Mouse (Mus musculus) lung, postnatal 14 days (tissue): ENCODE measurements at regions not wholly inside any gene's neighbourhood (a gene's known extent, or its start where the extent isn't known, plus 50 kb on each side); places are given as distances from the start of the nearest gene placed in this dataset.
A peak's percentile ranks its signal among the peaks of the same experiment; 100 is the strongest.

Source experiments
- DNase-seq: peaks from one replicate; pipeline ENCODE4 v3.0.0; 2021

DNA sequence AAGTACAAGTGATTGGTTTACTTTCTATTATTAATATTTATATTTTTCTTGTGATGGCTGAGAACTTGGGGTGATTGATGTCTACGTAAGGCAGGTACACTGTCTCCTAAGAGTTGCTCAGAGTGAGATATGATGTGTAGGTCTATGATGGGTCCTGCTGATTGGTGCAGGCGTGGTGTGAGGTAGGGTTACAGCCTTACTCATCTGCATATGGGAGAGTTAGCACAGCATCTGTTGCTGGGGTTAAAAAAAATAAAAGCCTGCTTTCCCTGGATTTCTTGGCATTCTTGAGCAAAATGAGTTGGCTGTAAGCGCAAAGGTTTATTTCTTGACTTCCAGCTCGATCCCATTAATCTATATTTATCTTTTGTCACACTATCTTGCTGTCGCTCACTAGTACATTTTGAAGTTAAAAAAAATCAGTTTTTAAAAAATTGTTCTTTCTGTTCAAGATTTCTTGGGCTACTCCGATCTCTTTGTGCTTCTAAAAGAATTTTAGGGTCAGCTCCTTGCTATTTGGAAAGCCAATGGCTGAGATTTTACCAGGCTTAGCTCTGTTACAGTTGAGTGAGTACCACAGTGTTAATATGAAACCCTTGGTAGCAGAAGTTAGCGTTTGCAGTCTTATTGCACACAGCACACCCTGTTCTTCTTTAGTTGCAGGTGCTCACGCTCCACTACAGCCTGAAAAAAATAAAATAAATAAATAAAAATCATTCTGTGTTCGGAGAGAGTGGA lies 482.0 kb downstream of the Plekhb2 start:
- DNase-seq, result no peak

DNA sequence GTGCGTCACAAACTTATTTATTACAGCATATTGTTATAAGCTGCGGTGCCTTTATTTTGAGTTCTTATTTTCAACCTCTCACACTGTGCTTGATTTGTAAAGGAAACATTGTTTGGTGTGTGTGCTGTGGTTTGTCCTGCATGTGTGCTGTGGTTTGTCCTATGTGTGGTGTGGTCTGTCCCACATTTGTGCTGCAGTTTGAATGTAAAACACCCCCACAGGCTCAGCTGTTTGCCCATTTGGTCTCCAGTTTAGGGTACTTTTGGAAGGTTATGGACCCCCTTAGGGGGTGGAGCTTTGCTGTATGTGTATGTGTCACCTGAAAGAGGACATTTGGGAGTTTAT lies 482.5 kb downstream of the Plekhb2 start:
- DNase-seq, result no peak

DNA sequence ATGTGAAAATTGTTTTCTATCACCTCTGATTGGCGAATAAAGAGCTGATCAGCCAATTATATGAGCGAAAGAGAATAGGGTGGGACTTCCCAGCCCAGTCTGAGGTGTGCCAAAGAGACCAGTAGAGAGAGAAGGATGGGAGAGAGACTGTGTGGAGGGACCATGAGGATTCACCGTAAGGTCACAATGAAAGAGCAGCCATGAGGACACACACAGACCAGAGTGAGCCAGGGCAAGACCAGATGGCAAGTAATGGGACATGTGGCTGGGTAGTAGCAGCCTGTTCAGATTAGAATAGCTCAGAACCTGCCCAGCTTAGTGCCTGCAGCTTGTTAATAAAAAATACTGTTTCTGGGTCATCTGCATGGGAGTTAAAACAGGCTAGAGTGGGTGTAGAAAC lies 487.9 kb downstream of the Plekhb2 start:
- DNase-seq, result no peak

DNA sequence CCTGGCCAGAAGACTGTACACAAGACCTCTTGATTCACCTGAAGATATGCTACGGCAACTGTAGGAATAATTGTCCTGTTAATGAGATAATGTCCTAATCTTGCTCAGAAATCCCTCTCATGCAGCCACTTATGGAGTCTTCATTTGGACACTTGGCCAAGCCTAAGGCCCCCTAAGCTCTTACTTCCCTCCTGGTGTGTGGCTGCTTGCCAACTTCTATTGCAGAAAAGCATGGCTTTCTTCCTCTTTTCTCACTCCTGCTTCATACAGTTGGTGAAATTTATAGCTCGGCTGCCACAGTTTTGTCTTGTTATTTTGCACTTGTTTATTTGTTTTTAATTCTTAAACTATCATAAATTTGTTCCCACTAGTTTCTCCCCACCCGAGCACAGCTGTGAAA lies 488.4 kb downstream of the Plekhb2 start:
- no peak for DNase-seq

DNA sequence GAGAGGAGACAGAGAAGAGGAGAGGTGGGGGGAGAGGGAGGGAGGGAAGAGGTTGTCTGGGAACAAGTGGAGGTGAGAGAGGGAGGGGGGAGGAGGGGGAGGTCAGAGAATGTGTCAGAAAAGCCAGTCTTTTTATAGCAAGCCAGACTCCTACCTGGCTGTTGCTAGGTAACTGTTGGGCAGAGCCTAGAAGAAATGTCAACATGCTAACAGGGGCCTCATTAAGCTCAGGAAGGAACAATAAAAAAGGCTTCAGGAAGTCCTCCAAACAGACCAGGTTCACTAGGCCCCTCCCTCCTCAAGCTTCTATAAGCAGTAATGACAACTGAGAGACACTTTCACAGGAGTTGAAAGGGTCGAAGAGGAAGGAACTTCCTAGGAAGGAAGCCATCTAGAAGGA lies 494.8 kb downstream of the Plekhb2 start:
- no peak for DNase-seq

DNA sequence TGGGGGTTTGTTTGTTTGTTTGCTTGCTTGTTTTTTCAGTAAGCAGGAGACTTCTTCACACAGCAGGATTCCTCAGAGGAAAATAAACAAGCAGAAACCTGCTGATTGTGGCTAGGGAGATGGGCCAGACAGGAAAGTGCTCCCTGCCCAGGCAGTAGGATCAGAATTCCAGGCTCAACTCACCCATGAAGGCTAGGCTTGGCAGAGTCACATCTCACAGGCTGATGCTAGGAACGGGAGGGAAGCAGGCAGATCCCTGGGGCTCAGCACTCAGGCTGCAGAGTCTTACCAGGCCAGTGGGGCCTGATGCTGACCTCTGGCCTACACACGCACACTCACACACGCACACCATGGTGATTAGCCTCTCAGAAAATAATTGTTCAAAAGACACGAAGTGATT lies 498.5 kb downstream of the Plekhb2 start:
- no peak for DNase-seq

DNA sequence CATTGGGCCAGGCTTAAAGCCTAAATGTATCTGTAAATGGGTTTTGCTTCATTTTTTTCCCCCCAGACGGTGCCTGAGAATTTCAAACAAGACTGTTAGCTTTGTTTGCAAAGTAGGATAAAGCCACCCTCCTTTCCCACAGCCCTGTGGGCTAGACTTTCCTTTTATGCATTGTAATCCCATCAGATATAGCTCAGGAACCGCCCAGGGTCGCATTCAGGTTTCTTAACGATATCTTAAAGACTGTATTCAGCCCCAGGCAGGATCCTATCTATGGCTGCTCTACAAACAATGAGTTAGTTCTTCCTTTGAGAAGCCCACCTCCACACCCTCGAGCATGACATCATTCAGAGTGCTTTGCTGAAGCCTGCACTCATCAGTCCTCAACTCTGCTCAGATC lies 509.2 kb downstream of the Plekhb2 start:
- DNase-seq, result no peak

DNA sequence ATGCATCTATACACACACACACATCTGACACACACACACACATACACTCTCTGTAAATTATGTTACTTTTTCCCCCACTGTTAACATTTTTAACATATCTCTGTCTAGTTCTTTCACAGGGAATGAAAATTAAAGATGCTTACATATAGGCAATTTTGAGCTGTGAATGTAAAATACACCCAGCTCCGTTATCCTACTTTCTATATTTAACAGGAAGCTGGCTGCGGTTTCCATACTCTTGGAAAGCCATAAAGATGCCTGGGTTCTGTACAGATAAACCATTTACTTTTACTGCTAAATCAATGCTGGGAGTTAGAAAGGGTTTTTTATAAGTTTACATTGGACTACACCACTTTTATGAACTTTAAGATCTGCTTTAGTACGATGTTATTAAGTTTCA lies 511.7 kb downstream of the Plekhb2 start:
- no peak for DNase-seq

DNA sequence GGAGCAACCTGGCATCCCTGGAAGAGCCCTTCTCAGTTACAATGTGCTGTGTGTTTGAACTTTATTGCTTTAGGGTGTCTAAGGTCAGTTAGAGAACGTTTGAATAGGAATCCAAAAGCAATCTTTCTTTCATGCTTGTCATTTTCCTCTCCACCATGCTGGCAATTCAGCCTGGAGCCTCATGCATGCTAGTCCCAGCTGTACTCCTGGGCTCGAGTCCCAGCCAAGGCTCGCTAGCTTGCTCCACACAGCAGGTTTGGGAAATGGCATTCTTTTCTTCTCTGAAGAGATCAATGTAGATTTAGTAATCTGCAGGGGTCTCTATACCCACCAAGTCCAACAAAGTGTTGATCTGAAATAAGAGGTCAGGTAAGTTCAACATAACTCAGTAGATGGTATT lies 513.1 kb downstream of the Plekhb2 start:
- DNase-seq, result peak; percentile 7

DNA sequence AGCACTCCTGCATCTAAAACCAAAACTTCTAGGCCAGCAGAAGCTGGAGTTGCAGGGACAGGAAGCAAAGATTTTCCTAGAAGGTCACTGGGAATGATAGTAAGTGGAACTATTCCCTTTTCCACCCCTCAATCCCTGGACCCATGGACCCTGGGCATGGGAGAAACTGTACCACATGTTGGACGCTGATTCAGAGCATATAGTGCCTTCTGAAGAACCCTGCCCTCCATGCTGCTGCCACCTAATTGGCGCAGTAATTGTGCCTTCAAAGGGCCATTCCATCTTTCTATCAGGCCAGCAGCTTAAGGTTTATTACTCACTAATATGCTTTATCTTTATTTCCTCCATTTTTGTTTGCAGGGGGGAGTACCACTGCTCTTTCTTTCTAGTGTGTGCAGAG lies 516.8 kb downstream of the Plekhb2 start:
- no peak for DNase-seq

DNA sequence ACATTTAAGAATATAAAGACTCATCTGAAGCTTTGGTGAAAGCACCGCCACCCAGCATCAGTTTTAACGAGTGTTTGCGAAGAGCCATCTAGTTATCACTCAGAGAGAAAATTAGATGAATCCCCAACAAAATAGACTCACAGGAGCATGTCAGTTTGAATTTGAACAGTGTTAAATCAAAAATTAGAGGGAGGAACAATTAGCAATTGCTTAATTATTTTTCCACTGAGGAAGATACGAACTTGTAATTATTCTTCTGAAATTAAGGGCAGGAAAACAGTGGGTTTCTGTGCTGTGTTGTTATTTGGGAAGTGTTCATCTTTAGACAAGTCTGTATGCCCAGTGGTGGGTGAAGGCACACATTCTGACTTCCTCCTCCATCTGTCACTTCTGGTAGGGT lies 523.0 kb downstream of the Plekhb2 start:
- no peak for DNase-seq

DNA sequence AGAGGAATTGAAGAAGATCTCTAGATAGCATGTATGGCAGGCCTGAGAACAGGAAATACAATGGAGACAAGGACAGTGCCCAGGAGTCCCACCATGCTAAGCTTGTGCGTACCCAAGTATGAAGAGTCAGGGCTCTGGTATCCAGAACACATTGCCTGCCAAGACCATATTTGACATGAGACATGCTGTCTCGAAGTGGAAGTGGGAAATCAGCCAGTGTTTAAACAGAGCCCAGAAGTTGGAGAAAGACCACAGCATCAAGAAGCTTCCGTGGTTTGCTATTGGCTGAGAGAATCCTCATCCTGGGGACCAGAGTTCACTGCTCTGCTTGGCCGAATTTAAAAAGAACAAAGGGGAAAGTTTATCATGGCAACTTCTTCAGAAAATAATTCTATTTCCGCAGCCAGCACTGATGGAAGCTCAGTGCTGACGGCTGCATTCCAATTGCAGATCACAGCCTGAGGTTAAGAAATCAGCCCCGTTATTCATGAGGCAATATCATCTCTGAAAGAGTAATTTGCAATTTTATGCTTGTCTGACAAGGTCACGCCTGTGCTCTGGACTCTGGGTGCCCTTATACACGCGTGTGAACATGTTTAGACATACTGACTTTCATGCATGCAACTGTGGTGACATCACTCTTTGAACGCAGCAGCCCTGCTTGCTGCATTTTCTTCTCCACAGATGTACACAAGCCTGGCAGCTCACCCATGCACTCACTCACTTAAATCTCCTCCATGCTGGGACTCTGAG lies 531.0 kb downstream of the Plekhb2 start:
- DNase-seq, result peak; percentile 17

DNA sequence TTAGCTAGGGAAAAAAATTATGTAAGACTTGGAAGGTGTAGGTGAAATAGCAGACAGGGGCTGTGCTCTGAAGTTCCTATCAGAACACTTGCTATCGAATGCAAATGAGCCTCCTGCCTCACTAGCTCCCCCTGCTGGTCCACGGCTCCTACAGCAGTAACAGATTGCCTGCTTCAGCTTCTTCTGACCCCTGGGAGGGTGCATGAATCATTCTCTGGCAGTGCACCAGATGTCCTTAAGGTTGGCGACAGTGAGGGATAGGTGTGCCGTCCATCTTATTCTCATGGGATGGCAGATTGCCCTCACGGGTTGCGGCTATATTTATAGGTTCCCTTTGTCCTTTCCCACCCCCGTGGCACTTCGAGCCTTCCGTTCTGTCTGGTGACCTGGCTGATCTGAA lies 535.7 kb downstream of the Plekhb2 start:
- DNase-seq, result peak; percentile 86

DNA sequence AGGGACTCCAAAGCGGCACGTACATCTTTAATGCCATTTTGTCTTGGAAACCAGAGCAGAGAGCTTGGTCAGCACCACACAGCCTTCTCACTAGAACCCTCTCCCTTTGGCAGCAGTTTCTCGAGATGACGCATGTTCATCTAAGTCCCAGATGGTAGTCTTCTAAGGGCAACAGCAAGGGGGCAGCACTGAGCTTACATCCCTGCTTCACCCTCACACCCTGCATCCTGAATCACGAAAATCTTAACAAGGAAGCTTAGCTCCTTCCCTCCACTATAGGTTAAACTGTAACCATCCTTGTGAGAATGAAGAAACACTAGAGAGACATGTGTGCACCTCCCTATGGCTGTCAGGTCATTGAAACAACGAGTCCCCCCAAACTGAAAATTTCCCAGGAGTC lies 538.4 kb downstream of the Plekhb2 start:
- DNase-seq, result peak; percentile 50

DNA sequence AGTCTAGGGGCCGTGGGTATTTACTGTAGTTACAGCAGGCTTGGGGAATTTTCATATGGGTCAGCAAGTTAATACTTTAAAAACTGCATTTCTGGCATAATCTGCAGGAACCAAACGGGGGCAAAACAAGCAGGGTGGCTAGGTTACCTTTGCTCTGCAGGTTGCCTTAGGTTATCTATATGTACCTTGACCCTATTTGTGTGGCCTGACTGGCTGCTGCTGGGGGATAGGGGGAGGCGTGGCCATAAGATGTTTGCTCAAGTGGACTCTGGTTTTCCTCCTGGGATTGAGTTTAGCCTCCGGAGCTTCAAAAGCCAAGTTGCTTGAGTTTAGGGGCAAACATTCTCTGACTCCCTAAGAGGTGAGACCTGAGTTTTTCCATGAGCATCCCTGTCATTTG lies 540.6 kb downstream of the Plekhb2 start:
- no peak for DNase-seq

DNA sequence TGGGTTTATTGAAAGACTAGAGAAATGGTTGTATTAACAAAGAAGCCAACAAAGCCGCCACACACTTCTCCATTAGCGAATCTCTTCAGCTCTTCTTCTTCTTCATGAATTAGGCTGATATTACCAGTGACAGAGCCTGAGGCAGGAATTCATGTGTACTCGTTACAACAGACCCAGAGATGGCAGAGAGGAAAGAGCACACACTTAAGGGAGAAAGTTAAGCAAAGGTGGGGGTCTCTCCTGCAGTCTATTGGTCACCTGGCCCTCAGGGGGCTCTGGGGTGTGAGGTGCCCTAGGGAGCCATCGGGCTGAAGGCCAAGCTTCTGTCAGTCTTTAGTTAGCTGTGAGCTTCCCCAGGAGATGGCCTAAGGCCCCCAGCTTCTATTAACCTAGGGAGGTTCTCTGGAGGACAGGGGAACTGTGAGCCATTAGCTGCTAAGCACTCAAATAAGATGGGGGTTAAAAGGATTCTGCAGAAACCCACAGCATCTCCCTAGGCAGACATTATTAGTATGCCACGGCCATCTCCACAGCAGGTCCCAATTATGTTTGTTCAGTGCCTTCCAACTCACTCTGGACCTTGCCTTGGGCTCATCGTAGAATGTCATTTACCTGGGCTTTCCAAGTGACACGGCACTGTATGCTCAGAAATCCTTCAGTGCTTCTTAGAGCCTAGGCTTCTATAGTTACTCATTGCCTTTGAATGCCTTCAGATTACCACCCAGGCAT lies 541.2 kb downstream of the Plekhb2 start:
- DNase-seq, result no peak

DNA sequence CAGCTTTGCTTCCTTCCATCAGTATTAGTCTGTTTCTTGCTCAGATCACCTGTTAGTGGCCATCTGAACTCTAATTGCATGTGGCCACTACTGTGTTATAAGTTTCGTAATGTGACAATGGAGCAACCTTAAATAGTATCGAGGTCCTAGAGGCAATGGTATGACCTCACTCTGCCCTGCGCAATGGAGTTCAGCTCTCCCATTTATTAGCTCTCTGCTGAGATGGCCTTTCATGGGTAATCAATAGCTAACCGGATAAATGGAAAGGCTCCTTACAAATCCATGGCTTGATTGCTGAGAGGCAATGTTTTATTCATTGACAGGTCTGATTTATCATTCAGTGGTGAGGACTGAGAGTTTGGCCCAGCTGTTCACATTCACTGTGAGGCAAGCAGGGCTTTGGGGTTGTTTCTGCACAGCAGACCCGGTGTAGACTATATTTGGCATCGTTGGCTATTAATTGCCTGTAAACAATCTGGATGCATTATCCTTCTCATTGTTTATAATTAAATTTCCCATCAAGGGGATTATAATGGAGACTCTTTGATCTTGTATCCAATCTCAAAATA lies 543.9 kb downstream of the Plekhb2 start:
- no peak for DNase-seq

DNA sequence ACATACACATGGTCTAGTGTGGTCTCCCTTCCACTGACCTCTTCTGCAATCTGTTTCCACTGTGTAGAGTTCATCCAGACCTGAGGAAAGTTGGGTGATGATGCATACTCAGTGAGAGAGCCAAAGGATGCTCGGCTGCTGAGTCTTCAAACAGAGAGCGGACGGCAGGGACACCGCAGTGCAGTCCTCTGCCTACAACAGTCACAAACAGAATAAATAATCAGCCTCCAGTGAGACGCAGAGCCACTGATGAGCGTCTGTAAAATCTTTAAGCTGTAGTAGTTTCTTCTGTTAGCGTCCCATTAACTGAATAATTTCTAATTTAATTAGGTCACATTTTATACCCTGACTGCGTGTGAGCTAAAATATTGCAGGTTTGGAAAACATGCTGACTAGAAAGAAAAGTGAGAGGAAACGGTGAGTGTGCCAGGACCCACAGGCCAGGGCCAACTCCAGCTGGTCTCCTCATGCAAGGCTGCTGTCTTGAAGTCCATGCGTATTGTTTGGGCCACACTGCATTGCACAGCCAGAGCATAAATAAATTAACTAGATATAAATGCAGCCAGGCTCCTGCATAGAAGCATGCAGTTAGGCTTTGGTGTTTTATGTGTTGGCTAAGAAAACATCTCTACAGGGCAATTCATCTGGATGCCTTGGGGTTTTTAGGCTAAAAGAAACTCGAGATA lies 551.0 kb downstream of the Plekhb2 start:
- DNase-seq, result no peak

DNA sequence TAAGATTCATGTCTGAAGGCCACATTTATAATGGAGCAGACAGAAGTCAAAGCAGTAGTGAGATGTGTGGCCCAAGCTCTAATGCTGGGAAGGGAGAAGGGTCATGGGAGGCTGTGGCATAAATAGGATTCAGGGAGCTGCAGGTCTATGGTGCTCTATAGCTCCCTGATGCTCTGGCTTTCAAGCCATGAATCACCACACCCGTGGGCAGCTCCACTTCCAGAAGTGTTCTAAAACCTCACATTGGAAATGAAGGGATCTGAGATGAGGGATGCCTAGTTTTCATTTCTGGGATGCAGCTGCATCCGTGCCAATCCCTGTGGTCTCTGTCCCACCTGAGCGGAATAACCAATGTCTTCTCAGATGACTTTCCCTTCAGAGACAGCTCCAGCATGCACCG lies 553.2 kb downstream of the Plekhb2 start:
- DNase-seq, result no peak

DNA sequence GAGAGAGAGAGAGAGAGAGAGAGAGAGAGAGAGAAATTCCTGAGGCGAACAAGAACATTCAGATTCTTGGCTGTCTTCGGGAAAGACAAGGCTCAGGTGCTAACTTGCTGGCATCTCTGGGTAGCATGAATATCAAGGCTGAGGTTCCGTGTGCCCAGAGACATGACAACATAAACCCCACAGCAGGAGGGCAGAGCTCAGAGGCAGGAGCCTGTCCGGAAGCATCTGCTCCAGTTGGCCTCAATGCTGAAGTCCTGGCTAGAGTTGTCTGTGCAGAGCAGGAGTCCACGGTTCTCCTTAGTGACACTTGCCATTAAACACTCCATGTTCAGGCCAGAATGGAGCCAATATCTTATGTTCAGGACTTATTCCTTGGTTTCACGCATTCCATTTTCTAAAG lies 555.6 kb downstream of the Plekhb2 start:
- DNase-seq, result no peak

DNA sequence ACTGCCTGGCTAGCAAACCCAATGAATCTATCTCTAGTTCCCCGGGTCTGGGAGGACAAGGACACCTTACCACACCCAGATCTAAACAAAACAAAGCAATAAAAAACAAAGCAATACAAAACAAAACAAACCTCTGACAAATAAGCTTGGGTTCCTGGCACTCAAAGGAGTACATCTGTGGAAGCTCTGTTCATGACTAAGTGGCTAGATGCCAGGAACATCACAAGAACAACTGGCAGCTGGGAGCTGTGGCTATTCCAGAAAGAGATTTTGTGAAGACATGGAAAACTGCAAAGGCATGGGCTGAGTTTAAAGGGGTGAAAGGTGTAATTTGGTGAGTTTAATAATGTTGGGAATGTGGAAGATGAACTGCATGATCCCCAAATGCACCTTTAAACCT lies 565.9 kb downstream of the Plekhb2 start:
- DNase-seq, result peak; percentile 15

DNA sequence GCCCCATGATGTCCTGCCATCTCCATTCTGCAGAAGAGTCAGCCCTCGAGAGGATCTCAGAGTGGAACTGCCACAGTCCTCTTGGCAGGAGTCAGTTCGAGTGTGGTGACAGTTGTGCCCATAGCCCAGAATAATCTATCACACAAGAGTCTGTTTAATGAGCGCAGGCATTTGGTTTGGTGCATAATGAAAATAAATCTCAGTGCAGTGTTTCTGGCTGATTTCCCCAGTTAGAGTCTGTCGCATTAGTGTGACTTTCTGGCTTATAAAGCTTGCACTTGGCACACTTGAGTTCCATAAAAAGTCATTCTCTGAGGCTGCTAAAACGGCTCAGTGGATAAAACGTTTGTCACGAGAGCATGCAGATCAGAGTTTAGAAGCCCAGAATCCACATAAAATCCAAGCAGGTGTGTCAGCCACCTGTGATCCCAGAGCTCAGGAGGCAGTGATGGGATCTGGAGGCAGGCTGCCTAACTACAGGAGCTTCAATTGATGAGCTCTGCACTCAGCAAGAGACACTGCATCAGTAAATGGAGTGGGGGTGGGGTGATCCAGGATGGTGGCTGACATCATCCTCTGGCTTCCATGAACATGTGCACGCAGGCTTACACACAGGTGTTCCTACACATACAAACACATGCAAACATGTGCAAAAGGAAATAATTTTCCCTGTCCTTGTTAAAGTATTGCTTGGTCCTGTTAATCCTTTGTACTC lies 578.5 kb downstream of the Plekhb2 start:
- no peak for DNase-seq

DNA sequence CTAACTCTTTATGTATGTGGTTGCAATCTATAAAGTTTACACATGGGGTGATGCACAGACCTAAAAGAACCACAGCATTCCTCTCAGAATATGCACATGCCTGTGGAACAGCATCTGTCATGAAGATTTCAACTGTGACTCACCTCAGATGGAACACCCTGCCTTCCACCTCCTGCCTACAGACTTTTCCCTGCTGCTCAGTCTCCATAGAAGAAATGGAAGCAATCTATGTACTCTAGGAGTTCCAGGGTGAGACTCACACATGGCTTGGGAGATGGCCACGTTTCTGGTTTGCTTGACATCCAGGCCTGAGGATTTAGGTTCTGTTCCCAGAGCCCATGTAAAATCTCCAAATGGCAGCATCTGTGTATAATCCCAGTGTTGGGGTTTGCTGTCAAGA lies 579.7 kb downstream of the Plekhb2 start:
- no peak for DNase-seq
